Comparison of ENCODE assay signal across 22 mouse cellular contexts in genomic region chr5:44164233-44164776, GRCm38 (mm10).
"Had no signal": no experiment of that assay in that cellular context is flagged by ENCODE, and none has a peak within 500 bp of the region (broad histone marks: within the 10 kb centered on the region; RNA-seq: fewer than 3 reads in every experiment).

No protein-coding gene starts in this region.

- H3K27ac ChIP-seq: gastrocnemius, adult 2 months; heart, adult 2 months; heart, embryonic 13.5 days; heart, embryonic 15.5 days; hindbrain, embryonic 13.5 days; hindbrain, embryonic 15.5 days; hindbrain, postnatal 0 days; layer of hippocampus, adult 2 months; left cerebral cortex, adult 2 months; limb, embryonic 13.5 days; limb, embryonic 15.5 days; liver, embryonic 12.5 days; liver, embryonic 14.5 days had no signal

- DNase-seq: gastrocnemius, adult 2 months; gastrocnemius, postnatal 10 days; gastrocnemius, postnatal 25 days; heart, adult 2 months; heart, postnatal 14 days; heart, postnatal 36 days; kidney, adult 11 months; kidney, adult 8-10 months; kidney, postnatal 4 days had no signal

- H3K4me3 ChIP-seq: gastrocnemius, adult 2 months; heart, adult 2 months; heart, embryonic 13.5 days; heart, embryonic 15.5 days; hindbrain, embryonic 13.5 days; hindbrain, embryonic 15.5 days; layer of hippocampus, adult 2 months; left cerebral cortex, adult 2 months; limb, embryonic 13.5 days; limb, embryonic 15.5 days; liver, embryonic 12.5 days had no signal

- H3K36me3 ChIP-seq: heart, embryonic 13.5 days; heart, embryonic 15.5 days; hindbrain, embryonic 13.5 days; hindbrain, embryonic 15.5 days; limb, embryonic 13.5 days; limb, embryonic 15.5 days; liver, embryonic 12.5 days had no signal

- H3K4me2 ChIP-seq: heart, embryonic 11.5 days; heart, embryonic 13.5 days; heart, embryonic 15.5 days; hindbrain, embryonic 13.5 days; hindbrain, embryonic 15.5 days; limb, embryonic 13.5 days; limb, embryonic 15.5 days; liver, embryonic 12.5 days had no signal

- H3K9ac ChIP-seq: heart, embryonic 13.5 days; heart, embryonic 15.5 days; hindbrain, embryonic 13.5 days; hindbrain, embryonic 15.5 days; limb, embryonic 13.5 days; limb, embryonic 15.5 days; liver, embryonic 12.5 days; liver, embryonic 14.5 days had no signal

- ATAC-seq: hindbrain, postnatal 0 days; intestine, embryonic 16.5 days; liver, embryonic 12.5 days had no signal

- H3K4me1 ChIP-seq: heart, embryonic 15.5 days; hindbrain, embryonic 13.5 days; hindbrain, embryonic 15.5 days; limb, embryonic 13.5 days; limb, embryonic 15.5 days had no signal

- H3K9me3 ChIP-seq: heart, embryonic 13.5 days; heart, embryonic 15.5 days; hindbrain, embryonic 13.5 days; hindbrain, embryonic 15.5 days; limb, embryonic 13.5 days; limb, embryonic 15.5 days; liver, embryonic 12.5 days had no signal

- H3K27me3 ChIP-seq: heart, embryonic 13.5 days; heart, embryonic 15.5 days; hindbrain, embryonic 13.5 days; hindbrain, embryonic 15.5 days; limb, embryonic 13.5 days; limb, embryonic 15.5 days; liver, embryonic 12.5 days had no signal
